Mouse (Mus musculus) bone marrow, adult 2 months (tissue): ENCODE data around the gene Ctnnbip1. TPM values are rescaled to one million over a fixed set of nuclear protein-coding genes. Genes with fewer than 3 reads are reported as not detected.
A peak's percentile ranks its signal among the peaks of the same experiment; 100 is the strongest.

Experiments
- H3K27ac ChIP-seq: fragments of 200-500 bp; 2 replicates; pipeline ENCODE4 v1.5.1; 2012; ENCODE audit warnings: low read depth, mild to moderate bottlenecking, control low read depth, inconsistent platforms, low read length; ENCODE audit not compliant: control insufficient read depth, poor library complexity, insufficient read depth
- H3K4me1 ChIP-seq: fragments of 200-500 bp; 2 replicates; pipeline ENCODE4 v1.6.1; 2011; ENCODE audit warnings: low read length; ENCODE audit not compliant: control insufficient read depth, insufficient read depth
- H3K4me3 ChIP-seq: fragments of 200-500 bp; replicated peaks from 2 replicates; pipeline ENCODE3; 2011; ENCODE audit warnings: mild to moderate bottlenecking, low read depth, low read length, control low read depth; ENCODE audit not compliant: control insufficient read depth
- CTCF ChIP-seq: fragments of 200-500 bp; IDR thresholded peaks from 2 replicates; pipeline ENCODE4 v1.5.1; 2011; ENCODE audit warnings: low read length, control low read depth; ENCODE audit not compliant: control insufficient read depth, insufficient read depth
- POLR2A ChIP-seq: fragments of 200-500 bp; IDR thresholded peaks from 2 replicates; pipeline ENCODE4 v1.6.1; 2011; ENCODE audit warnings: low read depth, mild to moderate bottlenecking, control low read depth, low read length, borderline replicate concordance; ENCODE audit not compliant: control insufficient read depth
- WGBS: fragments of 180-500 bp; shearing (Covaris S2); methylation state at CpG from one replicate; pipeline ENCODE4 v1.1.7; 2018; 5-methylcytosine and 5-hydroxymethylcytosine counted together
- polyA plus RNA-seq: library from polyadenylated mRNA; stranded (reverse); fragments of >200 nt; gene quantifications from 2 replicates; pipeline ENCODE4 v1.2.4, GENCODE M21; 2011; ENCODE audit warnings: low replicate concordance; ENCODE audit not compliant: missing spikeins, insufficient read depth, insufficient read length

Gene Ctnnbip1
- polyA plus RNA-seq, 1 experiment, result 4.8 TPM

DNA sequence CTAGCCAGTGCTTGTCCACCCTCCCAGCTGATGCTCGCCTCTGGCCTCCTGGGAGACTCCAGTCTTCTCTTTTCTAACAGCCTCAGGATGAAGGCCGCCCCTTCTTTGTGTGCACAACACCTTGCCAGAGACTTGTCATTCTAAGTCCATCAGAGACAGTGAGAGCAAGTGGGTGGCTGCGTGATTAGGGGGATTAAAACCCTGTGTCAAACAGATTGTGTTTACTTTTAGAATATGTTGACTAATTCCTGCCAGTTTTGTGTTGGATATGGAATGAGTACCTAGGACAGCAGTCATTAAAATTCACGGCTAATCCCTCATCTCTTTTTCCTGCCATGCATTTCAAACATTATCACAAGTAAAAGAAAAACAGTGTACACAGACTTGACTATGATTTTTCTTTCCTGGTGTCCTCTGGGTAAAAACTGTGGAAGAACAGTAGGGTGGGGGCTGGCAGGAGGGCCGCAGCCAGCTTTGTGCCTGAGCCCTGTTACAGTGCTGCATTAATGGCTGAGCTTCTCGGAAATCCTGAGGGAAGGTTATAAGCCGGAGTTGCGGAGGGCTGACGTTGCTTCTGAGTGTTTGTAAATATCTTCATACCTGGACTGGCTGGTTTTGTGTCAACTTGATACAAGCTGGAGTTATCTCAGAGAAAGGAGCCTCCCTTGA, 77.0 kb downstream of the Ctnnbip1 start:
- 83% methylated on average over 9 of the region's 9 CpGs for WGBS
- TF ChIP-seq POLR2A, result no peak
- no peak for TF ChIP-seq CTCF
- H3K27ac ChIP-seq, result no peak overlapping the region
- no peaks in the 10 kb centered on the region; the same call in 1 of the 2 replicates for H3K4me1 ChIP-seq
- H3K4me3 ChIP-seq, result no peak overlapping the region

DNA sequence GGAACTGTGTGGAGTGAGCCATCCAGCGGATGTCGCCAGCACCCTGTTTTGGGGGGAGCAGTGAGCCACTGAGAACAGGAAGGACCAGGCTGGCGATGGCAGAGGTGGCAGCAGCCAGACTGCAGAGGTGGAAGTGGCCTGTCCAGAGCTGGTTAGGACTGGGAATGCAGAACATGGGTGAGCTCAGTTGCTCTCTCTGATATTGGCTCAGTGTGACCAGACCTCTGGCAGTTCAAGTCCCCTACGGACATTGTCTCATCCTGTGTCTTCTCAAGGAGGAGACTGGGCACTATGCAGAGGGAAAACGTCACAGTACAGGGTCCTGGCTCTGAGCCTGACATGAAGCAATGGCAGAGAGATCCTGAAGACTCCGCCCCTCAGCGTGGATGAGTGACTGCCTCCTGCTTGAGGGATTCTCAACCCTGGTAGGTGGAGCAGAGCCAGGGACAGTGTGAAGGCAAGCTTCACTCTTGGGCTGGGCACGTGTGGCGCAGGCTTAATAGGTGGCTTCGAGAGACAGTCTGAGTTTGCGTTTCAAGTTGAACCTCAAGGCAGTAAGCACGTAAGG, 79.7 kb downstream of the Ctnnbip1 start:
- Histone ChIP-seq H3K4me1 (no peaks in the 10 kb centered on the region; the same call in 1 of the 2 replicates), H3K4me3 (no peak overlapping the region), H3K27ac (no peak overlapping the region)
- WGBS, result 59% methylated on average over 12 of the region's 12 CpGs
- TF ChIP-seq POLR2A, result no peak
- no peak for TF ChIP-seq CTCF

DNA sequence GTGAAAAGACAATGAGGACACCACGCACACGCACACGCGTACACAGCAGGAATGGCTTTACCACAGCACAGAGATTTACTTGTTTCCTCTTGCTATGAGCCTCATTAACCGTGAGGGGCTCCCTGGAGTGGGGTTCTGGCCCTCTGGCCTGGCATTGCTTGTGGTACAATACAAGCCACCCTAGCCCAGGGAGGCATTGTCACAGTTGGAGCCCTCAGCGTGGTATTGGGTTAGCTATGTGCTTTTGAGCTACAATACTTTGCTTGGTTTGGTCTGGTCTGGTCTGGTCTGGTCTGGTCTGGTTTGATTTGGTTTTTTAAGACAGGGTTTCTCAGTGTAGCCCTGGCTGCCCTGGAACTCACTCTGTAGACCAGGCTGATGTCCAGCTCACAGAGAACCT, 81.5 kb downstream of the Ctnnbip1 start:
- no peak overlapping the region for H3K4me3 ChIP-seq
- TF ChIP-seq POLR2A, result no peak
- TF ChIP-seq CTCF, result no peak
- WGBS, result 87% methylated on average over 6 of the region's 6 CpGs
- H3K27ac ChIP-seq, result no peak overlapping the region
- H3K4me1 ChIP-seq, result no peaks in the 10 kb centered on the region; the same call in 1 of the 2 replicates

DNA sequence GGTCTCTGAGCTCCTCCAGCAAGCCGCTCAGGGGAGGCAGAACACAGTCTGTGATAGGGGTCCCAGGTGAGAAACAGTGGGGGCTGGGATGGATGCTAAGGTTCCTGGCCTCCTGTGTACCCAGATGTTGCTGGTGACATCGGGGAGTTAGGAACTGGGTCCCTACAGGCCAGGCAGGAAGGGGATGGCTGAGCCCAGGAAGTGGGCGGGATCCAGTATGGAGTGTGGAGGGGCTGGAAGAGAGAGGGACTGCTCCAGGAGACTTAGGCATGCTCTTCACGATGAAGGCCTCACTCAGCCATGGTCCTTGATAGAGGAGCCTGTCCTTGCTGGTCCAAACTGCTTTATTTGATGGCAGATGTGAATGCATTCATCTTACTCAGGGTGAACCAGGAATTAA, 82.1 kb downstream of the Ctnnbip1 start:
- TF ChIP-seq CTCF (no peak), POLR2A (no peak)
- Histone ChIP-seq H3K27ac (no peak overlapping the region), H3K4me1 (no peaks in the 10 kb centered on the region; the same call in 1 of the 2 replicates), H3K4me3 (no peak overlapping the region)
- 64% methylated on average over 4 of the region's 4 CpGs for WGBS

GRCm38 (mm10) chr4:149601484-149601883, 83.4 kb downstream of the Ctnnbip1 start:
- WGBS, result 55% methylated on average over 4 of the region's 4 CpGs

DNA sequence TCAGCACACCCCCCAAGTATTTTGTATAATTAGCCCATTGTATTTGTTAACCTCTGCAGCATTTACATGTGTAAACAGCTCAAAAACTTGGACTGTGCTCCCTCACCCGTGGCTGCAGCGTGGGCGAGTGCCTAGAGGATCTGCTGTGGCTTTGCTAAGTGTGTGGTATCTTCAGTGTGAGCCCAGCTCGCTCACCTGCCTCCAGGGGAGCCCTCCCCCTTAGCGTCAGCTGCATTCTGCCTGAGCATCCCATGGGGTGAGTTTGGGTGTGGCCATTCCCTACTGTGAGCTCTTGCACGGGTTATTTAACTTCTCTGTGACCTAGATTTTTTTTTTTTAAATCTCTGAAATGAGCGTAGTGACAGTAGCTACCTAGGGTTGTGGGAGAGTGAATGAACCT, 84.2 kb downstream of the Ctnnbip1 start:
- Histone ChIP-seq H3K4me3 (no peak overlapping the region), H3K4me1 (no peaks in the 10 kb centered on the region; the same call in 1 of the 2 replicates), H3K27ac (no peak overlapping the region)
- 67% methylated on average over 7 of the region's 7 CpGs for WGBS
- no peak for TF ChIP-seq POLR2A
- TF ChIP-seq CTCF, result no peak

More at GRCm38 (mm10) chr4:149601484-149601883, 83.4 kb downstream of the Ctnnbip1 start:
- no peak for TF ChIP-seq CTCF
- TF ChIP-seq POLR2A, result no peak
- Histone ChIP-seq H3K27ac (no peak overlapping the region), H3K4me3 (no peak overlapping the region), H3K4me1 (no peaks in the 10 kb centered on the region; the same call in 1 of the 2 replicates)

DNA sequence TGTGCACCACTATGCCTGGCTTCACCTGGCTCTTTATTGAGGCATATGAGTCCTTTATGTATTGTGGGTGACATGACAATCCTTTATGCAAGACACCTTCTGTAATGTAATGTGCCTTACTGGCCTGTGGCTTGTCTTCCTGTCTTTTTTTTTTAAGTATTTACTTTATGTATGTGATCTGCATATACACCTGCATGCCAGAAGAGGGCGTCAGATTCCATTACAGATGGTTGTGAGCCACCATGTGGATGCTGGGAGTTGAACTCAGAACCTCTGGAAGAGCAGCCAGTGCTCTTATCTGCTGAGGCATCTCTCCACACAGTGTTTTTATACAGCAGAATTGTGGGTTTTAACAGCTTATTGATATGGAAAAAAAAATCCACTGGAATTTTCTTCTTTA, 85.8 kb downstream of the Ctnnbip1 start:
- H3K4me1 ChIP-seq, result no peaks in the 10 kb centered on the region
- H3K27ac ChIP-seq, result no peak overlapping the region
- TF ChIP-seq CTCF (no peak), POLR2A (no peak)

DNA sequence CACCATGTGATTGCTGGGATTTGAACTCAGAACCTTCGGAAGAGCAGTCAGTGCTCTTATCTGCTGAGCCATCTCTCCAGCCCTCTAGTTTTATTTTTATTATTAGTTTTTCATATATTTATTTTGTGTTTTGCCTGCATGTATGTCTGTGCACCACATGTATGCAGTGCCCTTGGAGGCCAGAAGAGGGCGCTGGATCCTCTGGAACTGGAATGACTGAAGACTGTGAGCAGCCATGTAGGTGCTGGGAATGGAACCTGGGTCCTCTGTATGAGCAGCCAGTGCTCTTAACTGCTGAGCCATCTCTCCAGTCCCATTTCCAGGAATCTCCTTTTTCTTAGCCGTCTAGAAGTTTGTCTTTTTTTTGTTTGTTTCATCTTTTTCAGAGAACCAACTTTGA, 86.5 kb downstream of the Ctnnbip1 start:
- 78% methylated on average over 3 of the region's 3 CpGs for WGBS
- peak; percentile 37; the same call in 1 of the 2 replicates for TF ChIP-seq CTCF
- TF ChIP-seq POLR2A, result no peak
- no peak overlapping the region for H3K27ac ChIP-seq
- no peaks in the 10 kb centered on the region for H3K4me1 ChIP-seq
- no peak overlapping the region for H3K4me3 ChIP-seq

More for the DNA sequence above, 85.8 kb downstream of the Ctnnbip1 start:
- WGBS, result 31% methylated on average over 1 of the region's 1 CpGs
- no peak overlapping the region for H3K4me3 ChIP-seq
